Mouse (Mus musculus) adrenal gland, postnatal 0 days (tissue): ENCODE measurements around the gene Rasgrp1. TPM values are rescaled to one million over a fixed set of nuclear protein-coding genes. Genes with fewer than 3 reads are reported as not detected.

Source experiments
- polyA plus RNA-seq: library from polyadenylated mRNA; unstranded; fragments of >200 nt; fragmentation: Nextera tagmentation; extraction: Ambion mirVana; gene quantifications from 2 replicates; pipeline ENCODE4 v1.2.1, GENCODE M21; 2015

Gene Rasgrp1
- polyA plus RNA-seq: 0.68 and 1.8 TPM in 2 replicates

DNA sequence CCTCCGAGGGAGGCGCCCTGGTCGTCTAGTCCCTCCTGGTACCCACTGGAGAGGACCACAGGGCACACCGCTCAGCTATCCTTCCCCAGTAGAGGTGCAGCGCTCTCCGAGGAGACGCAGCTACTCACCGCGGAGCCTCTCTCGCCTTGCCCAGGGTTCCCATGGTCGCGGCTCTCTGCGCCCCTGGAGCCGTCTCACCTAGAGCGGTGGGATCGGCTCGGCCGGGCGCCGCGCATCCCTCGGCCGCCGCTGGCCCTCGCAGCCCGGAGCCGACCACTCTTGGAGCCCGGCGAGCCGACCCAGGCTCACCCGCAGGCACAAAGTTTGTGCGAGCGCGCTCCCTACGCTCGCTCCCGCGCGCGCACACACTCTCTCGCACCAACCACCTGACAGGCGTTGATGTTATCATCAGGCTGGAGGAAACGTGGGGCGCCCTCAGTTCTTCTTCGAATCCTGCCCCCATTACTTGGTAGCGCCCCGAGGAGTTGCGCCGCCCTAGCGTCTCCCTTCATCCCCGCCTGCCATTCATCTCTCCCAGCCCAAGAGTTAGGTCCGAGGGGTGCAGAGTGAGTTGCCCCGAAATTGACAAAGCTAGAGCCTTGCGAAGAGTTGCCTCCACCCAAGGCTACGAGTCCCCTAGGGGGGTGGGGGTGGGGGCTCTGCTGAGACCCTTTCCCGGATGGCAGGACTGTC is at the start of gene Rasgrp1:
TSS of gene Rasgrp1 (minus strand) at position 455 of the 693 bp plus-strand sequence.

DNA sequence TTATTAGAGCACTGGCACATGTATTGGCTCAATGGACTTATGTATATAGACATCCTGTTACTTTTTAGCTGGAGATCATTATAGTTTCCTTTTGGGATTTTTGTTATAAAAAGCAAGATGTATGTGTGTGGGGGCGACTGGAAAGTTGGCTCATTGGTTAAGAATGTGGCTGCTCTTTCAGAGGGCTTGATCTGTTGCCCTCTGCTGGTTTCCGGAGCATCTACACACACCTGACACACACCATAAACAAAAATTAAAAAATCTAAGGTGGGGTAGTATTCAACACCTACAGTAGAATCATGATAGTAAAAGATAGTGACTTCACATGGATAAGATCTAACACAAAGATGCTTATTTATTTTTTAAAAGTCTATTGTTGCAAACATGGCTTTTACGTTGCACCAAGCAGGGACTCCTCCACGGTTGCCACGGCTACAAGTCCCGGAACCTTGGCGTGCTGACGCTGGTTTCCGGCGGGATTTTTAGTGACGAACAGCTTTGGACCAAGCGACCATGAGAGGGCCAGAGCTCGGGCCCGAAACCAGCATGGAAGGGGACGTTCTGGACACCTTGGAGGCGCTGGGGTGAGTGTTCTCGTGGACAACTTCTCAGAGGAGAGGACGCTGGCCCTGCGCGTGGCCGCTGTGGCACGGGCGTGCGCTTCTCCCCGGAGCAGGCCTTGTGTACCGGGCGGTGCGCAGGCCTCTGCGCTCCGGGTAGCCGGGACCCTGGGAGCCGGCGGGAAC is 93.4 kb downstream of the Rasgrp1 start, which contains the start of gene Fam98b:
TSS of gene Fam98b (plus strand) at position 485 of the 746 bp plus-strand sequence.

Other genes starting within 250 kb of the Rasgrp1 start
- gene Spred1, start 221.6 kb downstream of the Rasgrp1 start, polyA plus RNA-seq: 14.5 and 18.2 TPM in 2 replicates
- gene Fam98b, start 93.3 kb downstream of the Rasgrp1 start, polyA plus RNA-seq: 5.2 and 9.4 TPM in 2 replicates